In the genomic region with DNA sequence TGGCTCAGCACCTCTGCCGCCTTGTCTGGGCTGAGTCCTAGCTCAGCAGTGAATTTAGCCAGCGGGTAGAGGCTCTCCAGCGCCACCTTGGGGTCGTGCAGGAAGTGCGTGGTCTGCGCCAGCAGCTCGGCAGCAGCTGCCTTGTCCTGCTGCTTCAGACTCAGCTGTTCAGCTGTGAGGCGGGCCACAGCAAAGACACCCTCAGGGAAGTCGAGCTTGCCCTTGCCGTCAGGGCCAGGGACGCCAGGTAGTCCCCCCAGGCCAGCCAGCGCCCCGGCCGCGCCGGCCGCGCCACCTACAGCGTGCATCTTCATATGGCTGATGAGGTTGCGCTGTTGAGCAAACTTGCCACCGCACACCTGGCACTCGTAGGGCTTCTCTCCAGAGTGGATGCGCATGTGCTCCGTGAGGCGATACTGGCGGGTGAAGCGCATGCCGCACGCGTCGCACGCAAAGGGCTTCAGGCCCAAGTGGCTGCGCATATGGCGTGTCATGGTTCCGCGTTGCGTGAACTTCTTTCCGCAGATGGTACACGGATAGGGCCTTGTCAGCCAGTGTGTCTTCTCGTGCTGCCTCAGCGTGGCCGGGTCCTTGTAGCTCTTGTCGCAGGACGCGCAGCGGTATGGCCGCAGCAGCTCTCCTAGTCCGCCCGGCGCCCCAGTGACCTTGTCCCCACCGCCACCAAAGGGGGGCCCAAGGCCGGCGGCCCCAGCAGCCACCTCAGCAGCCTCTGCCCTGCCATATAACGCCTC, we compare ENCODE assay signal across 8 mouse cellular contexts. TPM values are rescaled to one million over a fixed set of nuclear protein-coding genes. Genes with fewer than 3 reads are reported as not detected.
DNase-seq lines count a peak whose midpoint lies in the region; ATAC-seq and TF ChIP-seq lines count a peak whose summit lies in the region.

No protein-coding gene starts in this region.

- H3K4me3 ChIP-seq in heart, embryonic 15.5 days: peak overlapping the region; percentile 79
- peak overlapping the region; percentile 63 for H3K4me3 ChIP-seq in kidney, postnatal 0 days (replicated peaks; ENCODE audit: low read depth, low read length)
- peak overlapping the region; percentile 54 for H3K4me3 ChIP-seq in liver, embryonic 15.5 days (replicated peaks)
- H3K4me3 ChIP-seq in neural tube, embryonic 11.5 days (ENCODE audit: low read depth, low read length): peak overlapping the region; percentile 54

- H3K4me2 ChIP-seq in heart, embryonic 15.5 days: peak overlapping the region; percentile 99
- H3K4me2 ChIP-seq in kidney, postnatal 0 days (ENCODE audit: low read length): peak overlapping the region; percentile 80
- H3K4me2 ChIP-seq in liver, embryonic 15.5 days: peak overlapping the region; percentile 83
- H3K4me2 ChIP-seq in neural tube, embryonic 11.5 days (ENCODE audit: low read depth): peak overlapping the region; percentile 71

- 14% methylated on average over 54 of the region's 54 CpGs for WGBS in heart, embryonic 15.5 days
- 13% methylated on average over 54 of the region's 54 CpGs for WGBS in kidney, postnatal 0 days
- WGBS in liver, embryonic 15.5 days (ENCODE audit: insufficient replicate concordance): 4% methylated on average over 54 of the region's 54 CpGs
- WGBS in neural tube, embryonic 11.5 days: 3% methylated on average over 52 of the region's 54 CpGs

- H3K9me3 ChIP-seq in heart, embryonic 15.5 days (replicated peaks): no peaks in the 10 kb centered on the region
- H3K9me3 ChIP-seq in kidney, postnatal 0 days (replicated peaks; ENCODE audit: low read length): no peaks in the 10 kb centered on the region
- H3K9me3 ChIP-seq in liver, embryonic 15.5 days (replicated peaks): no peaks in the 10 kb centered on the region; the same call in 1 of the 2 replicates
- H3K9me3 ChIP-seq in neural tube, embryonic 11.5 days (ENCODE audit: control insufficient read depth, low read length): no peaks in the 10 kb centered on the region

- peak overlapping the region; percentile 89 for H3K27ac ChIP-seq in heart, embryonic 15.5 days
- H3K27ac ChIP-seq in kidney, postnatal 0 days: peak overlapping the region; percentile 89; the same call in 1 of the 2 replicates
- H3K27ac ChIP-seq in liver, embryonic 15.5 days (replicated peaks): no peak overlapping the region
- no peak overlapping the region for H3K27ac ChIP-seq in neural tube, embryonic 11.5 days (ENCODE audit: low read depth, low read length)

- peak; percentile 47 for DNase-seq in 3134 (ENCODE audit: extremely low read depth, insufficient read length, low spot score)
- peak; percentile 91 for DNase-seq in adrenal gland, postnatal 10 days
- DNase-seq in kidney, postnatal 0 days (ENCODE audit: low spot score): no peak
- DNase-seq in neural tube, embryonic 11.5 days (ENCODE audit: low spot score): peak; percentile 62
- peak; percentile 56 to 65 for DNase-seq in thymus, adult 18-20 months

- peaks cover 59% of the 10 kb centered on the region for H3K27me3 ChIP-seq in heart, embryonic 15.5 days
- H3K27me3 ChIP-seq in kidney, postnatal 0 days (ENCODE audit: insufficient read depth, low read length): 0 out of 2 replicates have a peak, but pooled peaks cover 7% of the 10 kb centered on the region
- peaks cover 78% of the 10 kb centered on the region for H3K27me3 ChIP-seq in liver, embryonic 15.5 days
- peaks cover 73% of the 10 kb centered on the region for H3K27me3 ChIP-seq in neural tube, embryonic 11.5 days (ENCODE audit: control insufficient read depth, insufficient read depth, low read length)

- peak; percentile 81 for TF ChIP-seq CTCF in kidney, postnatal 0 days (IDR thresholded peaks at IDR 0.05; ENCODE audit: low read depth)

- peak; percentile 54 for ATAC-seq in erythroid progenitor cell, adult 5-6 weeks (replicated peaks; ENCODE audit: low FRiP score, poor library complexity, severe bottlenecking)
- ATAC-seq in heart, embryonic 15.5 days (replicated peaks; ENCODE audit: insufficient number of reproducible peaks, insufficient read depth, low FRiP score, low read depth): no peak
- peak; percentile 9; the same call in 1 of the 2 replicates for ATAC-seq in kidney, postnatal 0 days (replicated peaks; ENCODE audit: low FRiP score, low read depth)
- peak; percentile 23; the same call in 1 of the 2 replicates for ATAC-seq in liver, embryonic 15.5 days (ENCODE audit: insufficient read depth)
- no peak for ATAC-seq in neural tube, embryonic 11.5 days (ENCODE audit: insufficient read depth, low FRiP score, low TSS enrichment)

- peaks cover 74% of the 10 kb centered on the region for H3K4me1 ChIP-seq in heart, embryonic 15.5 days (replicated peaks)
- H3K4me1 ChIP-seq in kidney, postnatal 0 days (replicated peaks; ENCODE audit: insufficient read depth, low read length): peaks cover 31% of the 10 kb centered on the region
- peaks cover 71% of the 10 kb centered on the region for H3K4me1 ChIP-seq in liver, embryonic 15.5 days (replicated peaks)
- peaks cover 32% of the 10 kb centered on the region for H3K4me1 ChIP-seq in neural tube, embryonic 11.5 days (ENCODE audit: control insufficient read depth, insufficient read depth, low read length)

- peak overlapping the region; percentile 76 for H3K9ac ChIP-seq in heart, embryonic 15.5 days
- peak overlapping the region; percentile 70 for H3K9ac ChIP-seq in kidney, postnatal 0 days (ENCODE audit: low read depth, low read length)
- H3K9ac ChIP-seq in liver, embryonic 15.5 days: 0 out of 2 replicates have a peak overlapping the region, but pooled peaks have one; percentile 11
- no peak overlapping the region; the same call in 1 of the 2 replicates for H3K9ac ChIP-seq in neural tube, embryonic 11.5 days (ENCODE audit: low read length)

- peaks cover 26% of the 10 kb centered on the region; the same call in 1 of the 2 replicates for H3K36me3 ChIP-seq in heart, embryonic 15.5 days
- peaks cover 25% of the 10 kb centered on the region; the same call in 1 of the 2 replicates for H3K36me3 ChIP-seq in kidney, postnatal 0 days (ENCODE audit: insufficient read depth, low read length)
- peaks cover 24% of the 10 kb centered on the region for H3K36me3 ChIP-seq in liver, embryonic 15.5 days (replicated peaks)
- peaks cover 9% of the 10 kb centered on the region for H3K36me3 ChIP-seq in neural tube, embryonic 11.5 days (ENCODE audit: control insufficient read depth, insufficient read depth, low read length)

RNA-seq across cellular contexts. Expression of a gene that starts 3.7 kb away (rescaled TPM):
- total RNA-seq in adrenal gland, postnatal 10 days (2021): 10 to 100 TPM; 23.6 to 24.5 TPM
- total RNA-seq in erythroid progenitor cell, adult 5-6 weeks (2015; ENCODE audit: low replicate concordance): not detected in 2 replicates
- total RNA-seq in erythroid progenitor cell, adult 5-6 weeks (2017; ENCODE audit: low replicate concordance): not detected in 2 replicates
- polyA plus RNA-seq in heart, embryonic 15.5 days (2015; fragmentation: Nextera tagmentation; extraction: Ambion mirVana): 11.0 and 18.0 TPM in 2 replicates
- polyA plus RNA-seq in kidney, postnatal 0 days (2015; fragmentation: Nextera tagmentation; extraction: Ambion mirVana): 18.5 and 26.9 TPM in 2 replicates
- 1.3 and 1.5 TPM in 2 replicates for polyA plus RNA-seq in liver, embryonic 15.5 days (2015; fragmentation: Nextera tagmentation; extraction: Ambion mirVana)
- 4.1 and 4.9 TPM in 2 replicates for polyA plus RNA-seq in neural tube, embryonic 11.5 days (2014; fragmentation: Nextera tagmentation; extraction: Ambion mirVana)

RNA-seq across cellular contexts. Expression of a gene that starts 13.0 kb away (rescaled TPM):
- 10 to 100 TPM; 13.5 to 18.1 TPM for total RNA-seq in adrenal gland, postnatal 10 days (2021)
- 4.2 and 15.1 TPM in 2 replicates for total RNA-seq in erythroid progenitor cell, adult 5-6 weeks (2015; ENCODE audit: low replicate concordance)
- total RNA-seq in erythroid progenitor cell, adult 5-6 weeks (2017; ENCODE audit: low replicate concordance): 1.9 and 4.2 TPM in 2 replicates
- polyA plus RNA-seq in heart, embryonic 15.5 days (2015; fragmentation: Nextera tagmentation; extraction: Ambion mirVana): 14.4 and 17.5 TPM in 2 replicates
- 26.6 and 28.3 TPM in 2 replicates for polyA plus RNA-seq in kidney, postnatal 0 days (2015; fragmentation: Nextera tagmentation; extraction: Ambion mirVana)
- 9.2 and 10.2 TPM in 2 replicates for polyA plus RNA-seq in liver, embryonic 15.5 days (2015; fragmentation: Nextera tagmentation; extraction: Ambion mirVana)
- 32.6 and 37.4 TPM in 2 replicates for polyA plus RNA-seq in neural tube, embryonic 11.5 days (2014; fragmentation: Nextera tagmentation; extraction: Ambion mirVana)

RNA-seq across cellular contexts. Expression of a gene that starts 25.4 kb away (rescaled TPM):
- 10 to 100 TPM; 23.1 to 24.2 TPM for total RNA-seq in adrenal gland, postnatal 10 days (2021)
- not detected in 2 replicates for total RNA-seq in erythroid progenitor cell, adult 5-6 weeks (2015; ENCODE audit: low replicate concordance)
- total RNA-seq in erythroid progenitor cell, adult 5-6 weeks (2017; ENCODE audit: low replicate concordance): 1.1 and 6.3 TPM in 2 replicates
- 17.2 and 20.5 TPM in 2 replicates for polyA plus RNA-seq in heart, embryonic 15.5 days (2015; fragmentation: Nextera tagmentation; extraction: Ambion mirVana)
- 26.3 TPM in 2 replicates for polyA plus RNA-seq in kidney, postnatal 0 days (2015; fragmentation: Nextera tagmentation; extraction: Ambion mirVana)
- 10.9 and 11.6 TPM in 2 replicates for polyA plus RNA-seq in liver, embryonic 15.5 days (2015; fragmentation: Nextera tagmentation; extraction: Ambion mirVana)
- polyA plus RNA-seq in neural tube, embryonic 11.5 days (2014; fragmentation: Nextera tagmentation; extraction: Ambion mirVana): 19.8 and 21.1 TPM in 2 replicates

RNA-seq across cellular contexts. Expression of a gene that starts 28.0 kb away (rescaled TPM):
- 10 to 100 TPM; 25.2 to 27.8 TPM for total RNA-seq in adrenal gland, postnatal 10 days (2021)
- 0.42 and 1.1 TPM in 2 replicates for total RNA-seq in erythroid progenitor cell, adult 5-6 weeks (2015; ENCODE audit: low replicate concordance)
- not detected in 2 replicates for total RNA-seq in erythroid progenitor cell, adult 5-6 weeks (2017; ENCODE audit: low replicate concordance)
- 12.4 and 13.1 TPM in 2 replicates for polyA plus RNA-seq in heart, embryonic 15.5 days (2015; fragmentation: Nextera tagmentation; extraction: Ambion mirVana)
- polyA plus RNA-seq in kidney, postnatal 0 days (2015; fragmentation: Nextera tagmentation; extraction: Ambion mirVana): 4.2 and 4.6 TPM in 2 replicates
- 0.74 and 0.88 TPM in 2 replicates for polyA plus RNA-seq in liver, embryonic 15.5 days (2015; fragmentation: Nextera tagmentation; extraction: Ambion mirVana)
- polyA plus RNA-seq in neural tube, embryonic 11.5 days (2014; fragmentation: Nextera tagmentation; extraction: Ambion mirVana): 4.5 and 6.0 TPM in 2 replicates

Comparison
In these comparisons a context has a peak if more than half of its experiments do, and no peak if none do; other contexts are left out.
1. ATAC-seq: peak in erythroid progenitor cell, adult 5-6 weeks (single experiment), kidney, postnatal 0 days (single experiment) and liver, embryonic 15.5 days (single experiment); none in heart, embryonic 15.5 days (single experiment) and neural tube, embryonic 11.5 days (single experiment).
2. H3K27ac ChIP-seq: peak in heart, embryonic 15.5 days (single experiment) and kidney, postnatal 0 days (single experiment); none in liver, embryonic 15.5 days (single experiment) and neural tube, embryonic 11.5 days (single experiment).
3. Peak in every context shown above with its lines, with median percentiles within 50 percentile points of each other: H3K4me2 ChIP-seq and H3K4me3 ChIP-seq.